In the genomic region with DNA sequence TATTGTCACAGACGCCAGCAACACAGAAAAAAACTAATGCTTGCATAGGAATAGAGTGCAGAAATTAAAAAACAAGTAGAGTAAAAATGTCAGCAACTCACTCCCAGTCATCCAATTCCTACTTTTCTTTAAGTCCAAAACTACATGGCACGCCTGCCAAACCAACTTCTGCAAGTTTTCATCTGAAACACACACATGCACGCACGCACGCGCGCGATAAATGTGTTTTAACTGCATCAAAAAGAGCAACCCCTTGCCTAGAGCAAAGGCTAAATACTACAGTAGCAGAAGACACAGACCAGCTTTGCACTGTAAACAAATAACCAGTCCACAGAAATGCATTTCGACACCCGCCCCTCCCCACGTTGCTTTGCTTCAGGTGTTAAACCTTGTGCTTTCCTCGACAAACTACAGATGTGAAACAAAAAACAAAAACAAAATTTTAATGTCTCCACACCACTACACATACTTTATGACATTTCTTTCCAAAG, we compare ENCODE assay signal across 8 mouse cellular contexts. TPM values are rescaled to one million over a fixed set of nuclear protein-coding genes. Genes with fewer than 3 reads are reported as not detected.
A peak's percentile ranks its signal among the peaks of the same experiment; 100 is the strongest.
DNase-seq lines count a peak whose midpoint lies in the region; ATAC-seq and TF ChIP-seq lines count a peak whose summit lies in the region.

No protein-coding gene starts in this region.

- H3K9me3 ChIP-seq in forebrain, embryonic 12.5 days, result no peaks in the 10 kb centered on the region
- H3K9me3 ChIP-seq in hindbrain, embryonic 15.5 days, result no peaks in the 10 kb centered on the region
- H3K9me3 ChIP-seq in midbrain, embryonic 16.5 days (replicated peaks; ENCODE audit: control insufficient read depth, low read length, poor library complexity, severe bottlenecking), result no peaks in the 10 kb centered on the region

- H3K27ac ChIP-seq in liver, adult 2 months (replicated peaks; ENCODE audit: insufficient read depth, low read depth, low read length), result peak overlapping the region; percentile 79
- H3K27ac ChIP-seq in forebrain, embryonic 12.5 days, result no peak overlapping the region
- peak overlapping the region; percentile 90 for H3K27ac ChIP-seq in hindbrain, embryonic 15.5 days (replicated peaks)
- H3K27ac ChIP-seq in midbrain, embryonic 16.5 days (ENCODE audit: low read length), result peak overlapping the region; percentile 92

- WGBS in liver, adult 2 months, result 29% methylated on average over 12 of the region's 12 CpGs
- WGBS in forebrain, embryonic 12.5 days, result 85% methylated on average over 12 of the region's 12 CpGs
- WGBS in hindbrain, embryonic 15.5 days, result 90% methylated on average over 12 of the region's 12 CpGs
- WGBS in midbrain, embryonic 16.5 days, result 91% methylated on average over 12 of the region's 12 CpGs

- H3K79me2 ChIP-seq in liver, adult 2 months (ENCODE audit: control insufficient read depth, insufficient read depth, low read length), result peaks cover 22% of the 10 kb centered on the region

- no peaks in the 10 kb centered on the region for H3K27me3 ChIP-seq in liver, adult 2 months (ENCODE audit: control insufficient read depth, insufficient read depth, low read length)
- no peaks in the 10 kb centered on the region for H3K27me3 ChIP-seq in forebrain, embryonic 12.5 days
- H3K27me3 ChIP-seq in hindbrain, embryonic 15.5 days, result no peaks in the 10 kb centered on the region
- no peaks in the 10 kb centered on the region for H3K27me3 ChIP-seq in midbrain, embryonic 16.5 days (ENCODE audit: control insufficient read depth, insufficient read depth, low read depth, low read length)

- no peak overlapping the region for H3K9ac ChIP-seq in liver, adult 2 months (ENCODE audit: low read depth, low read length)
- no peak overlapping the region; the same call in 1 of the 2 replicates for H3K9ac ChIP-seq in forebrain, embryonic 12.5 days
- H3K9ac ChIP-seq in hindbrain, embryonic 15.5 days, result peak overlapping the region; percentile 50; the same call in 1 of the 2 replicates
- H3K9ac ChIP-seq in midbrain, embryonic 16.5 days (ENCODE audit: low read depth, low read length), result peak overlapping the region; percentile 53; the same call in 1 of the 2 replicates

- H3K4me2 ChIP-seq in forebrain, embryonic 12.5 days, result peak overlapping the region; percentile 66; the same call in 1 of the 2 replicates
- H3K4me2 ChIP-seq in hindbrain, embryonic 15.5 days, result peak overlapping the region; percentile 54
- peak overlapping the region; percentile 71 for H3K4me2 ChIP-seq in midbrain, embryonic 16.5 days (ENCODE audit: low read length)

- ATAC-seq in forebrain, embryonic 12.5 days (ENCODE audit: low FRiP score), result no peak
- no peak for ATAC-seq in hindbrain, embryonic 15.5 days (ENCODE audit: low FRiP score, low read depth)
- ATAC-seq in midbrain, embryonic 16.5 days, result no peak

- H3K4me1 ChIP-seq in liver, adult 2 months (ENCODE audit: control insufficient read depth, insufficient read depth, low read length), result peaks cover 44% of the 10 kb centered on the region
- H3K4me1 ChIP-seq in forebrain, embryonic 12.5 days, result peaks cover 12% of the 10 kb centered on the region
- H3K4me1 ChIP-seq in hindbrain, embryonic 15.5 days (replicated peaks), result peaks cover 46% of the 10 kb centered on the region
- peaks cover 21% of the 10 kb centered on the region for H3K4me1 ChIP-seq in midbrain, embryonic 16.5 days (ENCODE audit: control insufficient read depth, insufficient read depth, low read length)

- peak; percentile 71 for DNase-seq in liver, adult 2 months (ENCODE audit: extremely low read depth, low read depth, low spot score)
- no peak for DNase-seq in liver
- DNase-seq in adrenal gland, adult 18-20 months (ENCODE audit: low spot score in 2 of 2), result no peak
- DNase-seq in embryo, embryonic 11 days, result no peak
- no peak for DNase-seq in embryo, embryonic 9.5 days (ENCODE audit: extremely low spot score)

- TF ChIP-seq POLR2A in liver, adult 2 months (IDR thresholded peaks at IDR 0.05; ENCODE audit: extremely low read depth, insufficient read depth, low read length), result no peak

- no peaks in the 10 kb centered on the region for H3K36me3 ChIP-seq in liver, adult 2 months (ENCODE audit: control insufficient read depth, insufficient read depth, low read length)
- no peaks in the 10 kb centered on the region for H3K36me3 ChIP-seq in forebrain, embryonic 12.5 days (replicated peaks)
- H3K36me3 ChIP-seq in hindbrain, embryonic 15.5 days, result no peaks in the 10 kb centered on the region
- H3K36me3 ChIP-seq in midbrain, embryonic 16.5 days (ENCODE audit: control insufficient read depth, insufficient read depth, low read length), result no peaks in the 10 kb centered on the region

- no peak for TF ChIP-seq CTCF in liver, adult 2 months (IDR thresholded peaks at IDR 0.05; ENCODE audit: low read depth, low read length)

- H3K4me3 ChIP-seq in liver, adult 2 months (ENCODE audit: insufficient read depth, low read depth, low read length), result no peak overlapping the region
- H3K4me3 ChIP-seq in forebrain, embryonic 12.5 days (replicated peaks), result no peak overlapping the region
- peak overlapping the region; percentile 59; the same call in 1 of the 2 replicates for H3K4me3 ChIP-seq in hindbrain, embryonic 15.5 days
- H3K4me3 ChIP-seq in midbrain, embryonic 16.5 days (ENCODE audit: low read depth, low read length), result peak overlapping the region; percentile 56; the same call in 1 of the 2 replicates

RNA-seq across cellular contexts. Expression of a gene that starts 59.5 kb away (rescaled TPM):
- 70.0 and 89.0 TPM in 2 replicates for total RNA-seq in liver, adult 2 months (2014; rRNA removed)
- polyA plus RNA-seq in liver, adult 2 months (2012; rRNA removed), result 28.5 and 30.3 TPM in 2 replicates
- 43.7 and 44.7 TPM in 2 replicates for polyA plus RNA-seq in forebrain, embryonic 12.5 days (2016; fragmentation: Nextera tagmentation; extraction: Ambion mirVana)
- 52.5 and 55.9 TPM in 2 replicates for polyA plus RNA-seq in hindbrain, embryonic 15.5 days (2015; fragmentation: Nextera tagmentation; extraction: Ambion mirVana)
- 48.6 and 54.1 TPM in 2 replicates for polyA plus RNA-seq in midbrain, embryonic 16.5 days (2015; fragmentation: Nextera tagmentation; extraction: Ambion mirVana)
- 100 to 1,000 TPM; 121 to 156 TPM for total RNA-seq in adrenal gland, adult 18-20 months (2021)

Comparison
In these comparisons a context has a peak if more than half of its experiments do, and no peak if none do; other contexts are left out.
1. H3K4me3 ChIP-seq: peak in hindbrain, embryonic 15.5 days (single experiment) and midbrain, embryonic 16.5 days (single experiment); none in liver, adult 2 months (single experiment) and forebrain, embryonic 12.5 days (single experiment).
2. H3K9ac ChIP-seq: peak in hindbrain, embryonic 15.5 days (single experiment) and midbrain, embryonic 16.5 days (single experiment); none in liver, adult 2 months (single experiment) and forebrain, embryonic 12.5 days (single experiment).
3. Peak in every context shown above with its lines, with median percentiles within 50 percentile points of each other: H3K4me2 ChIP-seq.